Mouse (Mus musculus) olfactory bulb, adult 2 months (tissue): Measurements from ENCODE around the gene Pick1.

Source experiments
- CTCF ChIP-seq: fragments of 200-500 bp; IDR thresholded peaks from 2 replicates; pipeline ENCODE4 v1.5.1; 2012; ENCODE audit warnings: low read depth, mild to moderate bottlenecking, low read length, moderate library complexity; ENCODE audit not compliant: insufficient read depth
- POLR2A ChIP-seq: fragments of 200-500 bp; IDR thresholded peaks from 2 replicates; pipeline ENCODE4 v1.6.1; 2012; ENCODE audit warnings: mild to moderate bottlenecking, low read depth, low read length, moderate library complexity; ENCODE audit not compliant: insufficient read depth

DNA sequence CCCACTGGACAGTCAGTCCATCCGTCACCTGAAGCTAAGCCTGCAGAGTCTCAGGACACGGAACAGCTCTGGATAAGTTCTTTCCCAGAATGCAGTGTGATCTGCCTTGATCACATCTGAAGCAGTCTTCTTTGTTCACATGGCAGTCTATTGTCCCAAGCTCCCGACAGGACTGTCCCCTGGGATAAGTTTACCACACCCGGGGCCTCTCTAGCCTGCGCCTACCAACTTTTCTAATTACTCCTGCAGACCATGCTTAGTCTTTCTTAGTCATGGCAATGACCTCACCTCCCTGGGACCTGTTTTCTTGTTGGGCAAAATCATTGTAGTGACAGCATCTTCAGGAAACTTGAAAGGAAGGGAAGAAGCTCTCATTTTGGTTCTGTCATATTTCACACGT is 9.1 kb downstream of the Pick1 start:
- TF ChIP-seq POLR2A (no peak), CTCF (no peak)
